Mouse (Mus musculus) neural tube, embryonic 11.5 days (tissue): ENCODE data around the gene Mri1. TPM values are rescaled to one million over a fixed set of nuclear protein-coding genes. Genes with fewer than 3 reads are reported as not detected.
A peak's percentile ranks its signal among the peaks of the same experiment; 100 is the strongest.

Source experiments
- ATAC-seq: fragments of 200-750 bp; cut with Nextera tagmentation; 2 replicates; pipeline ENCODE4 v1.8.0; 2017; ENCODE audit warnings: moderate number of reproducible peaks, mild to moderate bottlenecking, moderate TSS enrichment, moderate library complexity; ENCODE audit not compliant: insufficient read depth, low FRiP score, low TSS enrichment
- DNase-seq: peaks from one replicate; pipeline ENCODE4 v3.0.0-alpha.2; 2015; ENCODE audit warnings: low spot score
- H3K27ac ChIP-seq: fragments of 300-500 bp; sonication (generic); 2 replicates; pipeline ENCODE4 v1.5.1; 2014; ENCODE audit warnings: low read depth, mild to moderate bottlenecking, low read length
- H3K27me3 ChIP-seq: fragments of 300-500 bp; sonication (generic); 2 replicates; pipeline ENCODE4 v1.6.1; 2014; ENCODE audit warnings: mild to moderate bottlenecking, low read length, mixed read lengths; ENCODE audit not compliant: control insufficient read depth, insufficient read depth
- H3K36me3 ChIP-seq: fragments of 300-500 bp; sonication (generic); 2 replicates; pipeline ENCODE4 v1.6.1; 2014; ENCODE audit warnings: mild to moderate bottlenecking, low read length, moderate library complexity, mixed read lengths; ENCODE audit not compliant: control insufficient read depth, insufficient read depth
- H3K4me1 ChIP-seq: fragments of 300-500 bp; sonication (generic); 2 replicates; pipeline ENCODE4 v1.6.1; 2014; ENCODE audit warnings: low read length, mixed read lengths; ENCODE audit not compliant: control insufficient read depth, insufficient read depth
- H3K4me2 ChIP-seq: fragments of 300-500 bp; sonication (generic); 2 replicates; pipeline ENCODE4 v1.6.1; 2014; ENCODE audit warnings: low read depth, mild to moderate bottlenecking, moderate library complexity
- H3K4me3 ChIP-seq: fragments of 300-500 bp; sonication (generic); 2 replicates; pipeline ENCODE4 v1.5.1; 2014; ENCODE audit warnings: low read depth, low read length
- H3K9ac ChIP-seq: fragments of 300-500 bp; sonication (generic); 2 replicates; pipeline ENCODE4 v1.6.1; 2014; ENCODE audit warnings: mild to moderate bottlenecking, low read length
- H3K9me3 ChIP-seq: fragments of 300-500 bp; sonication (generic); 2 replicates; pipeline ENCODE4 v1.6.1; 2016; ENCODE audit warnings: low read length; ENCODE audit not compliant: control insufficient read depth
- WGBS: fragments of 180-500 bp; shearing (Covaris S2); extraction: QIAGEN DNeasy Blood & Tissue Kit; methylation state at CpG from one replicate; pipeline ENCODE4 v1.1.7; 2014; 5-methylcytosine and 5-hydroxymethylcytosine counted together
- polyA plus RNA-seq: library from polyadenylated mRNA; unstranded; fragments of >200 nt; fragmentation: Nextera tagmentation; extraction: Ambion mirVana; gene quantifications from 2 replicates; pipeline ENCODE4 v1.2.1, GENCODE M21; 2014

Mri1 gene
- polyA plus RNA-seq, 1 experiment from 2014 or later, result 50.7 TPM

- peaks cover 17% of the 10 kb centered on the region for H3K36me3 ChIP-seq
- no peaks in the 10 kb centered on the region; the same call in 1 of the 2 replicates for H3K4me1 ChIP-seq
- WGBS, result 55% methylated on average over 34 of the region's 34 CpGs
- ATAC-seq (peak; percentile 70; the same call in 1 of the 2 replicates), DNase-seq (peak; percentile 83)
- no peak overlapping the region for H3K27ac ChIP-seq
- H3K4me3 ChIP-seq, result no peak overlapping the region
- H3K4me2 ChIP-seq, result no peak overlapping the region
- H3K27me3 ChIP-seq, result no peaks in the 10 kb centered on the region
- no peaks in the 10 kb centered on the region for H3K9me3 ChIP-seq
- H3K9ac ChIP-seq, result no peak overlapping the region
Observed at GRCm38 (mm10) chr8:84210167-84210791, 46.8 kb downstream of the Mri1 start.

- 62% methylated on average over 17 of the region's 17 CpGs for WGBS
- ATAC-seq (no peak), DNase-seq (no peak)
- H3K4me2 ChIP-seq, result 0 out of 2 replicates have a peak overlapping the region, but pooled peaks have one; percentile 7
- H3K9ac ChIP-seq, result peak overlapping the region; percentile 37; the same call in 1 of the 2 replicates
- H3K4me1 ChIP-seq, result peaks cover under 1% of the 10 kb centered on the region; the same call in 1 of the 2 replicates
- H3K9me3 ChIP-seq, result no peaks in the 10 kb centered on the region
- H3K27ac ChIP-seq, result 0 out of 2 replicates have a peak overlapping the region, but pooled peaks have one; percentile 4
- H3K27me3 ChIP-seq, result no peaks in the 10 kb centered on the region
- peaks cover 13% of the 10 kb centered on the region for H3K36me3 ChIP-seq
- no peak overlapping the region for H3K4me3 ChIP-seq
Observed at GRCm38 (mm10) chr8:84208381-84209380, 48.4 kb downstream of the Mri1 start.

- Histone ChIP-seq H3K27ac (no peak overlapping the region), H3K9ac (no peak overlapping the region), H3K4me2 (no peak overlapping the region), H3K4me3 (no peak overlapping the region), H3K36me3 (peaks cover 13% of the 10 kb centered on the region), H3K4me1 (peaks cover 8% of the 10 kb centered on the region; the same call in 1 of the 2 replicates), H3K9me3 (no peaks in the 10 kb centered on the region), H3K27me3 (no peaks in the 10 kb centered on the region)
- ATAC-seq (no peak), DNase-seq (no peak)
- 66% methylated on average over 7 of the region's 7 CpGs for WGBS
Observed at GRCm38 (mm10) chr8:84207811-84208210, 49.3 kb downstream of the Mri1 start.

- peaks cover 8% of the 10 kb centered on the region; the same call in 1 of the 2 replicates for H3K4me1 ChIP-seq
- no peak overlapping the region for H3K27ac ChIP-seq
- peaks cover 7% of the 10 kb centered on the region for H3K36me3 ChIP-seq
- no peak overlapping the region for H3K4me2 ChIP-seq
- no peak overlapping the region for H3K9ac ChIP-seq
- ATAC-seq, result no peak
- 84% methylated on average over 3 of the region's 3 CpGs for WGBS
- DNase-seq, result no peak
- no peaks in the 10 kb centered on the region for H3K9me3 ChIP-seq
- H3K27me3 ChIP-seq, result no peaks in the 10 kb centered on the region
- H3K4me3 ChIP-seq, result no peak overlapping the region
Observed at GRCm38 (mm10) chr8:84206666-84207065, 50.5 kb downstream of the Mri1 start.

- H3K9me3 ChIP-seq, result no peaks in the 10 kb centered on the region
- no peak overlapping the region for H3K9ac ChIP-seq
- H3K4me2 ChIP-seq, result no peak overlapping the region
- no peak overlapping the region for H3K4me3 ChIP-seq
- 88% methylated on average over 5 of the region's 5 CpGs for WGBS
- H3K27ac ChIP-seq, result no peak overlapping the region
- peaks cover 13% of the 10 kb centered on the region for H3K4me1 ChIP-seq
- ATAC-seq (no peak), DNase-seq (no peak)
- H3K27me3 ChIP-seq, result no peaks in the 10 kb centered on the region
- no peaks in the 10 kb centered on the region for H3K36me3 ChIP-seq
Observed at GRCm38 (mm10) chr8:84205073-84205472, 52.1 kb downstream of the Mri1 start.

GRCm38 (mm10) chr8:84203975-84204772 lies 53.0 kb downstream of the Mri1 start:
- ATAC-seq, result no peak
- peak overlapping the region; percentile 64 for H3K9ac ChIP-seq
- peaks cover 17% of the 10 kb centered on the region for H3K4me1 ChIP-seq
- H3K27me3 ChIP-seq, result no peaks in the 10 kb centered on the region
- H3K36me3 ChIP-seq, result no peaks in the 10 kb centered on the region
- WGBS, result 52% methylated on average over 13 of the region's 13 CpGs
- DNase-seq, result no peak
- H3K9me3 ChIP-seq, result no peaks in the 10 kb centered on the region
- peak overlapping the region; percentile 26 for H3K4me3 ChIP-seq
- peak overlapping the region; percentile 65 for H3K27ac ChIP-seq
- peak overlapping the region; percentile 69 for H3K4me2 ChIP-seq

GRCm38 (mm10) chr8:84202938-84203917 lies 53.9 kb downstream of the Mri1 start:
- Histone ChIP-seq H3K9ac (peak overlapping the region; percentile 64), H3K4me3 (peak overlapping the region; percentile 26), H3K4me1 (peaks cover 25% of the 10 kb centered on the region), H3K4me2 (peak overlapping the region; percentile 69), H3K9me3 (no peaks in the 10 kb centered on the region), H3K27me3 (no peaks in the 10 kb centered on the region), H3K36me3 (no peaks in the 10 kb centered on the region), H3K27ac (peak overlapping the region; percentile 65)
- 10% methylated on average over 34 of the region's 34 CpGs for WGBS
- peak; percentile 74 for DNase-seq
- ATAC-seq, result no peak
